Mouse (Mus musculus) gastrocnemius, postnatal 14 days (tissue): Measurements from ENCODE around the gene Zfp715. TPM values are rescaled to one million over a fixed set of nuclear protein-coding genes. Genes with fewer than 3 reads are reported as not detected.
"Not testable (repeated sequence)": the region's sequence is repeated elsewhere in the genome, so short reads cannot be mapped to it uniquely, and the experiment has no call there.

Source experiments
- DNase-seq: peaks from one replicate; pipeline ENCODE4 v3.0.0; 2021; ENCODE audit warnings: mixed read lengths
- intact Hi-C: fragments of 180-260 bp; cut with DNase I; formaldehyde crosslinking; loops from one replicate; pipeline ENCODE4 v1.15.1; 2025; ENCODE audit warnings: low total_unique reads
- total RNA-seq, 2 experiments: library from RNA; stranded (reverse); gene quantifications; 2 replicates each; pipeline ENCODE4 v1.2.3; 2021

Gene Zfp715
- total RNA-seq, 2 experiments from 2014 or later, result 9.4 to 9.7 TPM

GRCm38 (mm10) chr7:43312386-43313012 lies 595 bp downstream of the Zfp715 start:
- intact Hi-C loops, result no loop called here
- DNase-seq, result peak; percentile 29

DNA sequence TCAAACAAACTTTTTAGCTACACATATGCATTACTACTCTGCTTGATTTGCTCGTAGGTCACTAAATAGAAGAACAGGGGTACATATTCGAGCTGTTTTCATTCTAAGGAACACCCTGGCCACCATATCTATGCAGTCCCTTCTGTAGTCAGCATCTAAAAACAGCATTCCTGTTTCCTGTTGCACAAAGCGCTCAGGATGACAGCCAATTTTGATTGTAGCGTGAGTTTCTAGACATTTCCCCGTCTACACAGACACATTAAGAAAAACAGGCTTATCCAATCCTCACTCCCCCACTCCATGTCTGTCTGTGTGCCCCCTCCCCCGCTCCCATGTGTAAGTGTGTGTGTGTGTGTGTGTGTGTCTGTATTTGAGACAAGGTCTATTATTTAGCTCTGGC lies 1.5 kb downstream of the Zfp715 start:
- intact Hi-C loops, result no loop called here
- DNase-seq, result no peak

DNA sequence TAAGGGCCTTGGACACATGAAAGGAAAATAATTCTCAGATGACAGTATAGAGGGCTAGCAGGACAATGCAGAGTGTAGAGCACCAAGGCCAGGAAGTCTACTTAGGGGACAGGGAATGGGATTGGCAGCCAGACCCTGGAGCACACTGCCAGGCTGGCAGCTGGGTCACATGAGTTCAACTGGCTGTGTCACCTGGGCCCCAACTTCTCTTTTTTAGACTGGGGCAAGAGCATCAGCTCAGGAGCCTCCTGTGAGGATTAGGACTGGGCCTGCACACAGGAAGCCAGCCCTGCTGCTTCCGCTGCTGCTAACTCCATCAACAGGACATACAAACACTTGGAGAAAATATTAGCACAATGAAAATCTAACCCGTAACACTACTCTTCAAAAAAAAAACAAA lies 4.0 kb downstream of the Zfp715 start:
- intact Hi-C loops, result no loop called here

DNA sequence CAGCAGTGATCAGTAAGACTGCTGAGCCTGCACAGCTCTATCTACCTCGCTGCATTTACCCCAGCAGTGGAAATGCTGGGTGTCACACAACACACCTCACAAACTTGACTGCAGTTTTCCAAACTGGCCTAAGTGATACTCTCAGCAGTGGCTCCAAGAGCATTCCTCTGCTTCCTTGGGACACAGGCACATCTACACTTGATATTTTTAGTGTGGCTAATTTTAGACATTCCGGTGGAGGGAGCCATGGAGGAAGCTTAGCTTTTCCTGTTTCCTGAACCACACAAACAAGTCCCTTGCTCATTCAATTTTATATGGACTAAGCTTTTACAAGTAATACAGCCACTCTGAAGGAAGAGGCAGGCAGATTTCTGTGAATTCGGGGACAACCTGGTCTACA lies 7.9 kb downstream of the Zfp715 start:
- DNase-seq, result peak; percentile 6
- intact Hi-C loops, result no loop called here

More for the DNA sequence above, 4.0 kb downstream of the Zfp715 start:
- peak; percentile 9 for DNase-seq

DNA sequence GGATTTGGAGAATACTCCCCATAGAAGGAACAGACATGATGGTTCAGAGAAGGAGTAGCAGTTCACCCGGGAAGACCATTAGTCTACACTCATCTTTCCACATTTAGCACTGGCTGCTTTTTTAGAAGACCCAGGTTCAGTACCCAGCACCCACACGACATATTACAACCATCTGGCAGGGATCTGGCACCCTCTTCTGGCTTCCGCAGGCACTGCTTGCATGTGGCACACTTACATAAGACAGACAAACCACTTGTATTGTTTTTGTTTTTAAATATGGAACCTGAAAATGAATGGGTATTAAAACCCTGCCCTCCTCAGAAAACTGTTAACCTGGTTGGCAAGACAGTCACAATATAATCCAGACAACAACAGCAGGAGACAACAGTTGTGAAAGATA lies 21.6 kb downstream of the Zfp715 start:
- intact Hi-C loops, result no loop called here
- no peak for DNase-seq

- peak; percentile 61 for DNase-seq
- intact Hi-C loops, result loop anchor here (5.0 kb wide), 1 partner anchor 94 kb away; no protein-coding TSS in a partner anchor
These were observed 30.1 kb downstream of the Zfp715 start for GRCm38 (mm10) chr7:43282859-43283595.

GRCm38 (mm10) chr7:43282459-43282858 lies 30.6 kb downstream of the Zfp715 start:
- DNase-seq, result no peak
- intact Hi-C loops, result loop anchor here (5.0 kb wide), 1 partner anchor 95 kb away; no protein-coding TSS in a partner anchor

DNA sequence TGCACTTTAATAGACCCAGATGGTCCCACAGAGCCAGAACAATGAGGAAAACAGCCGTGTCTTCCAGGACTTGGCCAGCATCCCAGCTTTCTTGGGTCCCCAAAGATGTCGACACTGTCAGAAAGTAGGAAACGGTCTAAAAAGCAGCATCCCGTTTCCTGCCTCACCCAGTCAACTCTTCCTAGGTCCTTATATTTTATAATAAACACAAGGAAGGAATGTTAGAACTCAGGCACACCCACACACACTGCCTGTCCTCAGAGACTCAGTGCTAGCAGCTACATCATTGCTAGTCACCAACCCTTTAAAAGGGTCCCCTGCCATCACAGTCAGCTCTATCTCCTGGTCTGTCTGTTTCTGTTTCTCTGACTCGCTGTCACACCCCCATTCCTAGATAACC lies 35.7 kb downstream of the Zfp715 start:
- DNase-seq, result no peak
- intact Hi-C loops, result no loop called here

DNA sequence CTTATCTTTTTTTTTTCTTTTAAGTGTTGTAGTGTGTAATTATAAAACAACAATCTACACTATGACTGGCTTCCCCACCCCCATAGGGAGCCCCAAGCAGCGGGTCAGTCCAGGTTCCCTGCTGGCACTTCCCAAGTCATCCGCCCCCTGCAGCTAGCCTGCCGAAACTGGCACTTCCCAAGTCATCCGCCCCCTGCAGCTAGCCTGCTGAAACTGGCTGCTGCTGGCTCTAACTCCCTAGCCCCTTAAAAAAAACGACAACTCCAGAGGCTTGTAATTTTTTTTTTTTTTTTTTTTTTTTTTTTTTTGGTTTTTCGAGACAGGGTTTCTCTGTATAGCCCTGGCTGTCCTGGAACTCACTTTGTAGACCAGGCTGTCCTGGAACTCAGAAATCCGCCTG lies 36.9 kb downstream of the Zfp715 start:
- intact Hi-C loops, DNase-seq: not testable (repeated sequence)

- intact Hi-C loops, result no loop called here
- DNase-seq, result no peak
These were observed 39.6 kb downstream of the Zfp715 start for GRCm38 (mm10) chr7:43273476-43273875.

DNA sequence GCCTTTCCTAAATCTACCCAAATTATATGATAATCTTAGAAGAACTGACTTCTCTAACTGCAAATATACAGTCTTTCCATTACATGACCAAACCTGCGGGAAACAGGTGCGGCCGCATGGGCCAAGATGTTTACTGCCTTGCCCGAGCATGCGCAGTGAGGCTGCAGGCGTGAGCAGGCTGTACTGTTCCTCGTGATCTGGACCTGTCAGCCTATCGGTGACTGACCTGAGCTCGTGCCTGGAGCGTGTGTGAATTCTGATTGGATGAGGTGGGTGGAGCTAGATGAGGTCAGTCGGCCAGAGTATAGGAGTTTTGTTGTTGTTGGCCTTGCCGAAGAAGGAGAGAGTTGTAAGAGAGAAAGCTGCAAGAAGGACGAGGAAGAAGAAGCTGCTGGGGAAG lies 45.7 kb downstream of the Zfp715 start:
- DNase-seq, intact Hi-C loops: not testable (repeated sequence)

DNA sequence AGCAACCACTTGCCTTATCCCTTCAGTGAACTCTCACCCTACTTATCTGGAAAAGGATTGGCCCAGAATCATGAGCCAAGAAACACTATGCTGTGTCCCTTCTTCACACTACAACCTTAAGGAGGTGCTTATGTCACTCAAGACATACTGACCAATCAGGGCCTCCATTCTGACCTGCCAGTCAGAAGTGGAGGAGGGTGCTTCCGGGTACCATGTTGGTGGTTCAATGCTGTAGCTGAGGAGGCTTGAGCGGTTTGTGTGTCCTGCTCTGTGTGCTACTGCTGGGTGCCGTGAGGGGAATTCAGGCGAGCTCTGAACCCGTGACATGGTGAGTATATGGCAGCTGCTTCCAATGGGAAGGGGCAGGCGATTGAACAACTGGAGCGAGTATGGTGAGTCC lies 59.6 kb downstream of the Zfp715 start:
- DNase-seq, result no peak
- intact Hi-C loops, result no loop called here

DNA sequence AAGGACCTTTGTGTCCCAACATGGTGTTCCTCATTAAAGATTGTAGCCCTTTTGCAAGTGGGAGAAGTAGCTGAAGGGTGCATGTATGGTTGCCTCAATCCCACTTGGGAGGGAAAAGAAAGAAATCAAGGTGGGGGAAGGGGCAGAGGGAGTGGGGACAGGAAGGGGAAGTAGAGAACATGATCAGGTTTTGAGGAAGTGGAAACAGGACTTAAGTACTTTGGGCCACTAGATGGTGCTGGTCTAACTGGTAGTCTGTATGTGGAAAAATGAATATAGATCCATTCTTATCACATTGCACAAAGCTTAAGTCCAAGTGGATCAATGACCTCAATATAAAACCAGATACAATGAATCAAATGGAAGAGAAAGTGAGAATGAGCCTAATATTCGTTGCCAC lies 62.4 kb downstream of the Zfp715 start:
- DNase-seq, intact Hi-C loops: not testable (repeated sequence)

Other genes starting within 250 kb of the Zfp715 start
- gene Zfp936, start 199.1 kb downstream of the Zfp715 start, total RNA-seq, result not detected
- gene Siglecf, start 38.0 kb upstream of the Zfp715 start, total RNA-seq, result not detected
- under 1 TPM in 1 of 2 experiments, not detected in 1; 0.08 TPM for gene Siglecg, start 94.9 kb upstream of the Zfp715 start, total RNA-seq
- gene Lim2, start 114.4 kb upstream of the Zfp715 start, total RNA-seq, result not detected
- not detected for gene Nkg7, start 123.8 kb upstream of the Zfp715 start, total RNA-seq
- not detected for gene Cldnd2, start 127.5 kb upstream of the Zfp715 start, total RNA-seq
- 100 to 1,000 TPM; 341 to 442 TPM for gene Etfb, start 130.8 kb upstream of the Zfp715 start, total RNA-seq
- gene Gm45233, start 130.8 kb upstream of the Zfp715 start, total RNA-seq, result under 1 TPM in 1 of 2 experiments, not detected in 1; 0.80 TPM
- 1 to 10 TPM; 1.4 to 1.8 TPM for gene Vsig10l, start 149.9 kb upstream of the Zfp715 start, total RNA-seq
- under 1 TPM; 0.27 to 0.70 TPM for gene Iglon5, start 176.8 kb upstream of the Zfp715 start, total RNA-seq
- not detected for gene 4931406B18Rik, start 192.6 kb upstream of the Zfp715 start, total RNA-seq
- gene Cd33, start 231.1 kb upstream of the Zfp715 start, total RNA-seq, result 1 to 10 TPM; 1.7 to 2.1 TPM
- gene Zfp658, start 249.0 kb upstream of the Zfp715 start, total RNA-seq, result under 1 TPM; 0.64 to 0.88 TPM